Mouse (Mus musculus): ENCODE data around the gene Plscr3.

DNA sequence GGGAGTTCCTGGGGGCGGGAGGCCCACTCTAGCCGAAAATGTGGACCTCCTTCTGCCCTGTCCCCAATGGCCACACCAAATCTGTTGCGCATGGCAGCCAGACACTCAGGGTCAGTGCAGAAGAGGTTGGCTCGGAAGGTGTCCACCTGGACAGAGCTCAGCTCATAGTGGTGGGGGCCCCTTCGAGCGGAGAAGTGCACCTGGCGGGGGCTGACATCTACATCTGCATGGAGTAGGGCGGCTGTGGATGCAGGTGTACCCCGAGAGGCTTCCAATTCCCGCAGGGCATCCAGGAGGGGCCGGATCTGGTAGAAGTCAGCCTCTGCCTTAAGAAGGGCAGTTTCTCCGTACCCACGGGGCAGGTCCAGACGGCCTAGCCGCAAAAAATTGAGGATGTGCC lies 33.5 kb downstream of the Plscr3 start:
- TF ChIP-seq MAX (IDR thresholded peaks at IDR 0.05): no peak
- no peak for TF ChIP-seq CTCF (IDR thresholded peaks at IDR 0.05; ENCODE audit: control insufficient read depth, insufficient read depth, insufficient read length)
